Mouse (Mus musculus) forebrain, postnatal 0 days (tissue): ENCODE measurements at regions not wholly inside any gene's neighbourhood (a gene's known extent, or its start where the extent isn't known, plus 50 kb on each side); places are given as distances from the start of the nearest gene placed in this dataset.

Experiments used
- ATAC-seq: fragments of 200-750 bp; cut with Nextera tagmentation; 2 replicates; pipeline ENCODE4 v1.8.0; 2017; ENCODE audit warnings: mild to moderate bottlenecking, moderate library complexity
- DNase-seq: peaks from one replicate; pipeline ENCODE4 v3.0.0-alpha.2; 2015
- H3K27ac ChIP-seq: fragments of 300-500 bp; sonication (generic); 2 replicates; pipeline ENCODE4 v1.5.1; 2014; ENCODE audit warnings: low read depth, mild to moderate bottlenecking, antibody characterized with exemption, low read length, moderate library complexity, mixed read lengths
- H3K27me3 ChIP-seq: fragments of 300-500 bp; sonication (generic); 2 replicates; pipeline ENCODE4 v1.6.1; 2014; ENCODE audit warnings: mild to moderate bottlenecking, low read length, mixed read lengths; ENCODE audit not compliant: insufficient read depth
- H3K36me3 ChIP-seq: fragments of 300-500 bp; sonication (generic); 2 replicates; pipeline ENCODE4 v1.6.1; 2014; ENCODE audit warnings: mild to moderate bottlenecking, moderate library complexity; ENCODE audit not compliant: insufficient read depth
- H3K4me1 ChIP-seq: fragments of 300-500 bp; sonication (generic); 2 replicates; pipeline ENCODE4 v1.6.1; 2014; ENCODE audit warnings: antibody characterized with exemption; ENCODE audit not compliant: insufficient read depth
- H3K4me2 ChIP-seq: fragments of 300-500 bp; sonication (generic); 2 replicates; pipeline ENCODE4 v1.6.1; 2014; ENCODE audit warnings: low read depth, mild to moderate bottlenecking, moderate library complexity
- H3K4me3 ChIP-seq: fragments of 300-500 bp; sonication (generic); 2 replicates; pipeline ENCODE4 v1.5.1; 2014; ENCODE audit warnings: low read depth, low read length, mixed read lengths
- H3K9ac ChIP-seq: fragments of 300-500 bp; sonication (generic); 2 replicates; pipeline ENCODE4 v1.6.1; 2014; ENCODE audit warnings: mild to moderate bottlenecking
- H3K9me3 ChIP-seq: fragments of 300-500 bp; sonication (generic); 2 replicates; pipeline ENCODE4 v1.6.1; 2016; ENCODE audit warnings: low read length
- CTCF ChIP-seq: sonication (generic); IDR thresholded peaks from 2 replicates; pipeline ENCODE4 v1.5.1; 2016; ENCODE audit warnings: antibody characterized with exemption, control low read depth, low read depth
- WGBS: fragments of 180-500 bp; shearing (Covaris S2); extraction: QIAGEN DNeasy Blood & Tissue Kit; methylation state at CpG from one replicate; pipeline ENCODE4 v1.1.7; 2014; 5-methylcytosine and 5-hydroxymethylcytosine counted together

GRCm38 (mm10) chr11:57583636-57584277, 61.5 kb upstream of the Galnt10 start:
- Histone ChIP-seq H3K4me2 (no peak overlapping the region), H3K4me3 (no peak overlapping the region), H3K4me1 (peaks cover 13% of the 10 kb centered on the region; the same call in 1 of the 2 replicates), H3K9me3 (no peaks in the 10 kb centered on the region), H3K27ac (peak overlapping the region; percentile 45), H3K36me3 (no peaks in the 10 kb centered on the region), H3K27me3 (no peaks in the 10 kb centered on the region), H3K9ac (no peak overlapping the region)
- ATAC-seq (no peak), DNase-seq (no peak)
- 11% methylated on average over 7 of the region's 7 CpGs for WGBS
- TF ChIP-seq CTCF, result no peak

GRCm38 (mm10) chr11:57585646-57586045, 59.6 kb upstream of the Galnt10 start:
- no peaks in the 10 kb centered on the region for H3K9me3 ChIP-seq
- DNase-seq, result no peak
- H3K4me3 ChIP-seq, result no peak overlapping the region
- no peak for TF ChIP-seq CTCF
- no peaks in the 10 kb centered on the region for H3K36me3 ChIP-seq
- no peak overlapping the region for H3K27ac ChIP-seq
- H3K27me3 ChIP-seq, result no peaks in the 10 kb centered on the region
- H3K4me2 ChIP-seq, result no peak overlapping the region
- 85% methylated on average over 3 of the region's 3 CpGs for WGBS
- H3K4me1 ChIP-seq, result peaks cover 13% of the 10 kb centered on the region; the same call in 1 of the 2 replicates
- no peak overlapping the region for H3K9ac ChIP-seq
- ATAC-seq, result no peak

GRCm38 (mm10) chr11:57592228-57592748, 53.0 kb upstream of the Galnt10 start:
- TF ChIP-seq CTCF, result no peak
- ATAC-seq (no peak), DNase-seq (no peak)
- Histone ChIP-seq H3K27me3 (0 out of 2 replicates have a peak, but pooled peaks cover 3% of the 10 kb centered on the region), H3K9me3 (no peaks in the 10 kb centered on the region), H3K4me1 (no peaks in the 10 kb centered on the region), H3K4me2 (no peak overlapping the region), H3K9ac (no peak overlapping the region), H3K4me3 (no peak overlapping the region), H3K27ac (no peak overlapping the region), H3K36me3 (no peaks in the 10 kb centered on the region)
- WGBS, result 91% methylated on average over 7 of the region's 7 CpGs
